Mouse (Mus musculus) cerebellum, postnatal 4 days (tissue): ENCODE measurements around the gene Adamts2.

Source experiments
- DNase-seq, 2 experiments: peaks; one replicate each; pipeline ENCODE4 v3.0.0; 2022; ENCODE audit warnings: low spot score in 2 of 2, mixed read lengths in 1 of 2

Gene Adamts2

GRCm38 (mm10) chr11:50733146-50733545 lies 131.3 kb downstream of the Adamts2 start:
- DNase-seq: no peak

DNA sequence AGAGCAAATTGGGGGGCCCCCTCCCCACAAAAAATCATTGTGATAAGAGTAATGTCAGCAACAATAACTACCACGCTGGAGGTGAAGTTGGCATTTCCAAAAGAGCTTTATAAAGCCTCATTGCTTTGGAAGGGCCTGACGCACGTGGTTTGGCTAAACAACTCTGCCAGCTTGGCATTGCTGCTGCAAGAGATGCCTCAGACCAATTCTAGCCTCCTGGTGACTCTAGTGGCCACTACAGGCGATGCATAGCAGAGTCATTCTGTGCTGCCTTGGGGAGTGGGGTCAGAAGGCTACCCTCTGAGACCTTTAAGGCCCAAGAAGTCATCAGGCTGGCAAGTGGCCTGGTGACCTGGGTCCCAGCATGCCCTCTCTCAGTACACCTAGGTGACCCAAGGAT lies 132.2 kb downstream of the Adamts2 start:
- peak in 1 of 2 experiments; percentile 35 for DNase-seq

DNA sequence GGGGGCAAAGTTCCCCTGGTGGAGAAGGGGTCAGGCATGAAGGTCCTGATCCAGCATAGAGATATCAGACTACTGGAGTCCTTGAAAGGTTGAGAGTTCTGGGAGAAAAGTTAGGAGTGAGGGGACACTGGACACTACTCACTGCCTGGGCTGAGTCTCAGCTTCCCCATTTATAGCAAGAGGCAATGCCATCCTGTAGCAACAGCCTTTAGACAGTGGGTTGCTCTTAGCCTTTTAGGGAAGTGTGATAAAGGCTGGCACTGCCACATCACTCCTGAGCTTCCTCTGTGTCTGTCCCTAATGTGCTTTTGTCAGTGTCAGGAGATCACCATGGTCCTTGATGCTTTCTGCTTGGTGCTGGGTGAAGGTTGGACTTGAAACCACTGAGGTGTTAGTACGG lies 134.7 kb downstream of the Adamts2 start:
- no peak for DNase-seq

GRCm38 (mm10) chr11:50738436-50738835 lies 136.6 kb downstream of the Adamts2 start:
- DNase-seq: no peak

DNA sequence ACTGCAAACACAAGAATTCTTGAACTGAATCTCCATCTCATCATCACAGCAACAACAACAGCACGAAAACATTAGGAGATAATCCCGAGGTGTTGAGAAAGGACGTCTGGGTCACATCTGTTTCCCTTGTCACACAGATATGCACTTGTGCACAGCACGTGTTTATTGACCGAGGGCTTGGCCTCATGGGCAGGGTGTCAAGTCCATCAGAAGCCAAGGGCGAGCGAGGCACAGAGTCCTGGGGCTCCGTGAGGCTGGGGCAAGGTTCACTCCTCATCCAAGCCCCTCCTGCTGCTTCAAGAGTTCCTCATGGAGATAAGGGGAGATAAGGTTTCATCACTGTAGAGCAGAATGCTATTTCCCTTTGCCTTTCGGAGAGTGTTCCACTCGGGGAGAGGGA lies 137.6 kb downstream of the Adamts2 start:
- DNase-seq: no peak

DNA sequence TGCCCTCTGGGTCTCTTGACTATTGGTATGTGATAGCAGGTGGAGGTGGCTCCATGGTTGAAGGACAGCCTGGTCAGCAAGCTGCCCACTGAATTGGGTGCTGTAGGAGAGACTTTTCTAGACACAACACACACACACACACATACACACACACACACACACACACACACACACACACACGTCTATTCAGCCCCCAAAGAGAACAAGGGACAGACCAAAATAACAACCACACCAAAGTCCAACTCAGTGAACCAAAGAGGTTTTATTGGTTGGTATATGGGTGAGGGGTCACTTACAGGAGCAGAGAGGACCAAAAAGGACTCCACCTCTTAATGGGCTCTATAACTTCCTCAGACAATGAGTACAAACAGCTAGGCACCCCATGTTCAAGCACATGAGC lies 140.3 kb downstream of the Adamts2 start:
- DNase-seq: no peak

- DNase-seq: no peak
Measured at GRCm38 (mm10) chr11:50744971-50745370, 143.1 kb downstream of the Adamts2 start.

GRCm38 (mm10) chr11:50746508-50746907 lies 144.6 kb downstream of the Adamts2 start:
- no peak for DNase-seq

- DNase-seq: no peak
Measured at GRCm38 (mm10) chr11:50750983-50751585, 149.2 kb downstream of the Adamts2 start.

DNA sequence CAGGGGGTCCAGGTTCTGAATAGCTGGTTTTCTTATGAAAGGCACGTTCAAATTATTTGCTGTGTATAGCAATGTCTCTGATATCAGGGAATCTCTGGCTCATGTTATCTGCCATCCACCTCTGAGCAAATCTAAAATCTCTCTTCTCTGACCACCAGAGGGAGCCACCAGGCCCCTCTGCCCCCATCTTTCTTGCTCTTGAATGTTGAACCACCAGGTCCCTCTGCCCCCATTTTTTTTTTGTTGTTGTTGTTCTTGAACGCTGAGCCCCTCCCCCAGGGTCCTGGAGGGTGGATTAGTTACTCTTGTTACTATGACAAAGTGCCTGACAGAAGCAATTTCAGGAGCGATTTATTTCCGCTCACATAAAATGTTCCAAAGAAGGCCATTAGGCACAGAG lies 155.9 kb downstream of the Adamts2 start:
- no peak for DNase-seq

GRCm38 (mm10) chr11:50766461-50766860 lies 164.6 kb downstream of the Adamts2 start:
- DNase-seq: no peak

GRCm38 (mm10) chr11:50767039-50767438 lies 165.2 kb downstream of the Adamts2 start:
- DNase-seq: peak in 1 of 2 experiments; percentile 46

GRCm38 (mm10) chr11:50768995-50769749 lies 167.3 kb downstream of the Adamts2 start:
- DNase-seq: peak; percentile 91 to 92

DNA sequence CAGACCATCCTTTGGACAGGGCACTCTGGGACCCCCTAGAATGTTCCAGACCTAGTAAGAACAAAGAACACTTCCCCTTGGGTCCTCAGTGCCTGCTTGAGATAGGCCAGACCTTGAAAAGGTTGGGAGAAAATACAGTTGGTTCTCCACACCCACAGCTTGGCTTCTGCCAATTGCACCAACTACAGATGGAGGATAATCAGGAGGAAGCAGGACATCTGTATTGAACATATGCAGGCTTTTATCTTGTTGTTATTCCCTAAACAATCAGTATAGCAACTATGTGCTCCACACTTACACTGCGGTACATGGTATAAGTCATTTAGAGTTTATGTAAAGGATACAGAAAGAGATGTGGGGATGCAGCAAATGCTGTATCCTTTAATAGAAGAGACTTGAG lies 169.1 kb downstream of the Adamts2 start:
- DNase-seq: no peak

- no peak for DNase-seq
Measured at GRCm38 (mm10) chr11:50797674-50798073, 195.8 kb downstream of the Adamts2 start.

- DNase-seq: no peak
Measured at GRCm38 (mm10) chr11:50798836-50799235, 197.0 kb downstream of the Adamts2 start.

DNA sequence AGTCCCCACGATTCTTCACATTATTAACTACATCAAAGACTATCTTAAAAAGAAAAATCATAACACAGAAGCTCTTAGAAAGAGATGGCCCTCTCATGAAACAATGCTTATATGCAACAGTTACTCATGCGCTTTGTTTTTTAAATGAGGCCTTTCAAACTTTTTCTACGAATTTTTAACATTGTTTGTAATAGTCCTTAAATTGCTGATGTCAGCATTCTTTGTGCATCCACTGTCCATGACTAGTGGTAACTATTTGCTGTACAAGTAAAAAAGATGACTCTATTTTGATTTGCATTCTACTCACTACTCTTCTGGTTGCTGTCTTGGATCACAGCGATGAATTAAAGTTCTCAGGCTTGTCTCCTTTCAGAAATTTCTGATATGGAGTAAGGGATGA lies 212.3 kb downstream of the Adamts2 start:
- DNase-seq: no peak

DNA sequence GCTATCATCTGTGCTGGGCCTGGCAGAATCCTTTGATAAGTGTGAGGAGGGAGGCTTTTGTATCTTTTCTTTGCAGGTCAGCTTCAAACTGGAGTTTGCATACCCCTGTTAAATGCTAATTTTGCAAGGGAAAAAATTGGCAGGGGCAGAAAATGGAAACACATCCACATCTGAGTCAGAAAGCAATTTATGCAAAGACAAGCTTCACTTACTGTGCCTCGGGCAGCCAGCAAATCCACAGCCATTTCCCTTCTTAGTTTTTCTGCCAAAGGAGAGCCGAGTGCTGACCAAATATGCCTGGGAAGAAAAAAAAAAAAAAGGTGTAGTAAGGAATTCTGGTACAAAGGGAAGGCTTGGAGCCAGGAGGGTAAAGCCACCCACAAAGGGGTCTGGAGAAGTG lies 224.3 kb downstream of the Adamts2 start:
- DNase-seq: no peak

GRCm38 (mm10) chr11:50827010-50827953 lies 225.4 kb downstream of the Adamts2 start, which contains the start of gene Zfp354c:
Gene Zfp354c (minus strand): TSS chr11:50827724.
- DNase-seq: peak; percentile 77 to 83

DNA sequence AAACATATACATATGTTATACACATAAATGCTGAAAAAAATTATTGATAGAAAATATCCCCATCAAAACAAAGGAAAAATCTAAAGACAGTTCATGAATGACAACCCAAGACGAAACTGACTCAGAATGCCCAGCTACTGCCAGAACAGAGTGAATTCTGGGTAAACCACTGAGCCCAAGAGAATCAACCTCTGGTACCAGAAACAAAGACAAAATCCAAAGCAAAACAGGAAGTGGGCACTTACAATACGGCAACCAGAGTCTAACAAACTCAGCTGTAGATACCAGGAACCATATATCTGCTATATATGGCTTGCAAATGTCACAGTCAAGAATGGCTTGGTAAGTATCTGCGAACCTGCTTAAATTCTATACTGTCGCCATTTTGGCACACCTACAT lies 233.8 kb downstream of the Adamts2 start:
- no peak for DNase-seq

DNA sequence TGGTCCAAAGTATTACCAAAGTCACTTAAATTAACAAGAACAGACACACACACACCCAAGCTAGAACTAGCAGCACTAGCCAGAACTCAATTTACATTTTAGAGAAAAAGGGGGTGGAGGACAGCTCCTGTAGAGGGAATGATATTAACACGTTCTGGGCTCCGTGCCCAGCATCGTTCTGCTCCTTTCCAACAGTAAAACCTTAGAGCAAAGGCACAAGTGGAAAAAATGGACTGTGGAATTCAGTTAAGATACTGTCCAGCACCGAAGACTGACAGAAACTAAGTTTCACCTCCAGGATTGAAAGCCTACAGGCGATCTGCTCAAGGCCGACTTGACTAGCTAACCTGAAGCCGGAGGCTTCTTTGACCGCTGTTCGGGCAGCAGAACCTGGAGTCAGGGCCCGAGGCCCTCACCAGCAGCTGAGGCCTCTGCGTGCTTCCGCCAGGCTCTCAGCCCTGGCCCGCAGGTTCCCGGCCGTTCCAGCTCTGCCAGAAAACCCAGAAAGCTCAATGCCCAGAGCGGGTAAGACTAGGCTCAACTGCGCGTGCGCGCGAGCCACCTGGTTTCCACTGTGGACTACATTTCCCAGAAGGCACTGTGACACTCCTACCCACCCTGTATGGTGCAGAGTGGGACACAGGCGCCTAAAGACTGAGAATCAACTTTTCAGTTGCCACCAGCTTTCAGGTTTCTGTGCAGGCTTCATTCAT lies 239.3 kb downstream of the Adamts2 start, which contains the start of gene Zfp879:
Zfp879 (minus strand) TSS at position 530 of the 713 bp plus-strand sequence.
- DNase-seq: peak; percentile 81 to 89
